In the genomic region with DNA sequence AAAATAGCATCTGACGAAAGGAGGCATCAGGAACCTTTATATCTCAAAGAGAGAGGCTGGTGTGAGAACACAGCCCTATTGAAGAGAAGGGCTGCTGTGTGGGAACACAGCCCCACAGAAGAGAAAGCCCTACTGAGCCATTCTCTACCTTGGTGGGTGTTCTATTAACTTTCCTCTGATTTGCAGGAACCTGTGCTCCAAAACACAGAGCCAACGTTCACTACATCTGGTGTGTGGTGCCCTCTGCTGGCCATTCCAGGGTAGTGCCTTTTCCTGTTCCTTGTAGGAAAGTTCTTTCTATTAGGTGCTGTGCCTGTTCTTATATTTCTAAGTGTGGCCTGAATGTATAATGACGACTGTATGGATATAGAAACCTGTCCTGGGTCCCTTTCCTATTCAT, we compare ENCODE assay signal across 8 mouse cellular contexts. TPM values are rescaled to one million over a fixed set of nuclear protein-coding genes. Genes with fewer than 3 reads are reported as not detected.
A peak's percentile ranks its signal among the peaks of the same experiment; 100 is the strongest.
DNase-seq lines count a peak whose midpoint lies in the region; ATAC-seq and TF ChIP-seq lines count a peak whose summit lies in the region.

No protein-coding gene starts in this region.

- no peak overlapping the region for H3K27ac ChIP-seq in cerebellum, adult 2 months (ENCODE audit: insufficient read depth, low read length)
- no peak overlapping the region for H3K27ac ChIP-seq in hindbrain, embryonic 11.5 days (ENCODE audit: low read depth, low read length)

- peak; percentile 85 for ATAC-seq in frontal cortex, adult (ENCODE audit: low TSS enrichment)
- peak; percentile 51; the same call in 1 of the 2 replicates for ATAC-seq in hindbrain, embryonic 11.5 days (ENCODE audit: low FRiP score)

- no peak for TF ChIP-seq POLR2A in cerebellum, adult 2 months (IDR thresholded peaks at IDR 0.05; ENCODE audit: borderline replicate concordance, insufficient read depth, low read length)

- no peak overlapping the region for H3K4me2 ChIP-seq in hindbrain, embryonic 11.5 days (replicated peaks; ENCODE audit: low read depth, low read length)

- DNase-seq in NIH3T3 (ENCODE audit: low read depth): peak; percentile 90
- DNase-seq in cerebellum, adult 2 months: peak; percentile 71 to 83
- DNase-seq in hindbrain, embryonic 11.5 days (ENCODE audit: low spot score): peak; percentile 88
- peak; percentile 81 for DNase-seq in layer of hippocampus, adult 9-10 months (ENCODE audit: low spot score)
- DNase-seq in lung, postnatal 14 days: peak; percentile 91
- DNase-seq in retina, embryonic 14.5 days (ENCODE audit: low spot score): peak; percentile 93
- peak; percentile 74 to 80 for DNase-seq in thymus, postnatal 36 days

- no peaks in the 10 kb centered on the region for H3K4me1 ChIP-seq in cerebellum, adult 2 months (ENCODE audit: control insufficient read depth, insufficient read depth, low read length)
- no peaks in the 10 kb centered on the region for H3K4me1 ChIP-seq in hindbrain, embryonic 11.5 days (replicated peaks; ENCODE audit: control insufficient read depth, insufficient read depth, low read length)

- no peaks in the 10 kb centered on the region for H3K36me3 ChIP-seq in hindbrain, embryonic 11.5 days (ENCODE audit: control insufficient read depth, insufficient read depth, low read length)

- peak; percentile 97 for TF ChIP-seq CTCF in cerebellum, adult 2 months (IDR thresholded peaks at IDR 0.05; ENCODE audit: borderline replicate concordance, insufficient read depth, low read depth, low read length)

- no peaks in the 10 kb centered on the region for H3K27me3 ChIP-seq in cerebellum, adult 2 months (ENCODE audit: control insufficient read depth, insufficient read depth, low read length)
- no peaks in the 10 kb centered on the region for H3K27me3 ChIP-seq in hindbrain, embryonic 11.5 days (ENCODE audit: control insufficient read depth, insufficient read depth, low read length)

- no peak overlapping the region for H3K4me3 ChIP-seq in cerebellum, adult 2 months (replicated peaks; ENCODE audit: insufficient read depth, low read depth, low read length)
- no peak overlapping the region for H3K4me3 ChIP-seq in hindbrain, embryonic 11.5 days (ENCODE audit: low read depth, low read length)

- no peak overlapping the region for H3K9ac ChIP-seq in hindbrain, embryonic 11.5 days (ENCODE audit: low read depth, low read length)

- 22% methylated on average over 3 of the region's 3 CpGs for WGBS in cerebellum, adult 2 months
- WGBS in hindbrain, embryonic 11.5 days: 30% methylated on average over 3 of the region's 3 CpGs

- H3K9me3 ChIP-seq in hindbrain, embryonic 11.5 days (ENCODE audit: control insufficient read depth, low read length): no peaks in the 10 kb centered on the region

RNA-seq across cellular contexts. Expression of a gene that starts 7.8 kb away (rescaled TPM):
- polyA plus RNA-seq in cerebellum, adult 2 months (2012; rRNA removed): 25.2 and 29.3 TPM in 2 replicates
- 44.9 and 63.5 TPM in 2 replicates for polyA plus RNA-seq in hindbrain, embryonic 11.5 days (2014; fragmentation: Nextera tagmentation; extraction: Ambion mirVana)
